Mouse (Mus musculus): ENCODE data around the gene Gm10188. TPM values are rescaled to one million over a fixed set of nuclear protein-coding genes. Genes with fewer than 3 reads are reported as not detected.

Gm10188 gene
- polyA plus RNA-seq, 1 experiment from 2014 or later: not detected

- H3K4me2 ChIP-seq (ENCODE audit: low read depth, low read length): no peak overlapping the region
- peaks cover 15% of the 10 kb centered on the region for H3K27me3 ChIP-seq (replicated peaks; ENCODE audit: control insufficient read depth, insufficient read depth, low read length)
- H3K36me3 ChIP-seq (ENCODE audit: control insufficient read depth, insufficient read depth, low read length): no peaks in the 10 kb centered on the region
- no peaks in the 10 kb centered on the region for H3K9me3 ChIP-seq (ENCODE audit: control insufficient read depth, low read length)
- H3K9ac ChIP-seq (ENCODE audit: low read depth, low read length): no peak overlapping the region
- WGBS: 14% methylated on average over 12 of the region's 12 CpGs
- H3K4me1 ChIP-seq (ENCODE audit: control insufficient read depth, insufficient read depth, low read length): no peaks in the 10 kb centered on the region
- no peak for ATAC-seq
- no peak overlapping the region for H3K27ac ChIP-seq (ENCODE audit: low read length)
- H3K4me3 ChIP-seq (ENCODE audit: low read length): 0 out of 2 replicates have a peak overlapping the region, but pooled peaks have one; percentile 4
Observed at GRCm38 (mm10) chr1:132199934-132200333, 29.6 kb downstream of the Gm10188 start.

GRCm38 (mm10) chr1:132199244-132199643 is 30.3 kb downstream of the Gm10188 start:
- Histone ChIP-seq H3K4me1 (ENCODE audit: control insufficient read depth, insufficient read depth, low read length) (no peaks in the 10 kb centered on the region), H3K27me3 (replicated peaks; ENCODE audit: control insufficient read depth, insufficient read depth, low read length) (peaks cover 15% of the 10 kb centered on the region), H3K9me3 (ENCODE audit: control insufficient read depth, low read length) (no peaks in the 10 kb centered on the region), H3K4me2 (ENCODE audit: low read depth, low read length) (no peak overlapping the region), H3K36me3 (ENCODE audit: control insufficient read depth, insufficient read depth, low read length) (no peaks in the 10 kb centered on the region), H3K9ac (ENCODE audit: low read depth, low read length) (no peak overlapping the region), H3K4me3 (ENCODE audit: low read length) (no peak overlapping the region), H3K27ac (ENCODE audit: low read length) (no peak overlapping the region)
- no peak for ATAC-seq
- WGBS: 78% methylated on average over 6 of the region's 6 CpGs

GRCm38 (mm10) chr1:132198401-132199071 is 31.0 kb downstream of the Gm10188 start:
- Histone ChIP-seq H3K9me3 (ENCODE audit: control insufficient read depth, low read length) (no peaks in the 10 kb centered on the region), H3K9ac (ENCODE audit: low read depth, low read length) (no peak overlapping the region), H3K27ac (ENCODE audit: low read length) (no peak overlapping the region), H3K4me2 (ENCODE audit: low read depth, low read length) (no peak overlapping the region), H3K36me3 (ENCODE audit: control insufficient read depth, insufficient read depth, low read length) (no peaks in the 10 kb centered on the region), H3K27me3 (replicated peaks; ENCODE audit: control insufficient read depth, insufficient read depth, low read length) (peaks cover 18% of the 10 kb centered on the region), H3K4me1 (ENCODE audit: control insufficient read depth, insufficient read depth, low read length) (no peaks in the 10 kb centered on the region), H3K4me3 (ENCODE audit: low read length) (no peak overlapping the region)
- ATAC-seq: no peak
- WGBS: 83% methylated on average over 16 of the region's 16 CpGs

- H3K4me2 ChIP-seq (ENCODE audit: low read depth, low read length): no peak overlapping the region
- 17% methylated on average over 9 of the region's 9 CpGs for WGBS
- H3K27ac ChIP-seq (ENCODE audit: low read length): no peak overlapping the region
- H3K27me3 ChIP-seq (replicated peaks; ENCODE audit: control insufficient read depth, insufficient read depth, low read length): peaks cover 20% of the 10 kb centered on the region
- no peaks in the 10 kb centered on the region for H3K9me3 ChIP-seq (ENCODE audit: control insufficient read depth, low read length)
- ATAC-seq: no peak
- no peak overlapping the region for H3K9ac ChIP-seq (ENCODE audit: low read depth, low read length)
- H3K4me1 ChIP-seq (ENCODE audit: control insufficient read depth, insufficient read depth, low read length): no peaks in the 10 kb centered on the region
- no peak overlapping the region for H3K4me3 ChIP-seq (ENCODE audit: low read length)
- H3K36me3 ChIP-seq (ENCODE audit: control insufficient read depth, insufficient read depth, low read length): no peaks in the 10 kb centered on the region
Observed at GRCm38 (mm10) chr1:132197666-132198065, 31.9 kb downstream of the Gm10188 start.

- H3K4me3 ChIP-seq (ENCODE audit: low read length): no peak overlapping the region
- ATAC-seq: no peak
- 34% methylated on average over 7 of the region's 7 CpGs for WGBS
- no peak overlapping the region for H3K27ac ChIP-seq (ENCODE audit: low read length)
- no peak overlapping the region for H3K9ac ChIP-seq (ENCODE audit: low read depth, low read length)
- H3K36me3 ChIP-seq (ENCODE audit: control insufficient read depth, insufficient read depth, low read length): no peaks in the 10 kb centered on the region
- H3K27me3 ChIP-seq (replicated peaks; ENCODE audit: control insufficient read depth, insufficient read depth, low read length): peaks cover 28% of the 10 kb centered on the region
- no peak overlapping the region for H3K4me2 ChIP-seq (ENCODE audit: low read depth, low read length)
- peaks cover 11% of the 10 kb centered on the region for H3K4me1 ChIP-seq (ENCODE audit: control insufficient read depth, insufficient read depth, low read length)
- H3K9me3 ChIP-seq (ENCODE audit: control insufficient read depth, low read length): no peaks in the 10 kb centered on the region
Observed at GRCm38 (mm10) chr1:132196337-132196736, 33.2 kb downstream of the Gm10188 start.

- H3K4me3 ChIP-seq (ENCODE audit: low read length): no peak overlapping the region
- H3K27ac ChIP-seq (ENCODE audit: low read length): no peak overlapping the region
- 58% methylated on average over 5 of the region's 5 CpGs for WGBS
- H3K9ac ChIP-seq (ENCODE audit: low read depth, low read length): no peak overlapping the region
- H3K27me3 ChIP-seq (replicated peaks; ENCODE audit: control insufficient read depth, insufficient read depth, low read length): peaks cover 35% of the 10 kb centered on the region
- H3K36me3 ChIP-seq (ENCODE audit: control insufficient read depth, insufficient read depth, low read length): no peaks in the 10 kb centered on the region
- H3K4me2 ChIP-seq (ENCODE audit: low read depth, low read length): no peak overlapping the region
- no peak for ATAC-seq
- H3K9me3 ChIP-seq (ENCODE audit: control insufficient read depth, low read length): no peaks in the 10 kb centered on the region
- H3K4me1 ChIP-seq (ENCODE audit: control insufficient read depth, insufficient read depth, low read length): peaks cover 17% of the 10 kb centered on the region
Observed at GRCm38 (mm10) chr1:132195681-132196080, 33.9 kb downstream of the Gm10188 start.

- Histone ChIP-seq H3K9me3 (ENCODE audit: control insufficient read depth, low read length) (no peaks in the 10 kb centered on the region), H3K36me3 (ENCODE audit: control insufficient read depth, insufficient read depth, low read length) (no peaks in the 10 kb centered on the region), H3K4me2 (ENCODE audit: low read depth, low read length) (no peak overlapping the region), H3K27me3 (replicated peaks; ENCODE audit: control insufficient read depth, insufficient read depth, low read length) (peaks cover 38% of the 10 kb centered on the region), H3K4me3 (ENCODE audit: low read length) (no peak overlapping the region), H3K4me1 (ENCODE audit: control insufficient read depth, insufficient read depth, low read length) (peaks cover 19% of the 10 kb centered on the region), H3K27ac (ENCODE audit: low read length) (no peak overlapping the region), H3K9ac (ENCODE audit: low read depth, low read length) (no peak overlapping the region)
- ATAC-seq: no peak
- WGBS: 58% methylated on average over 9 of the region's 9 CpGs
Observed at GRCm38 (mm10) chr1:132195100-132195499, 34.5 kb downstream of the Gm10188 start.

GRCm38 (mm10) chr1:132194624-132195023 is 34.9 kb downstream of the Gm10188 start:
- H3K27me3 ChIP-seq (replicated peaks; ENCODE audit: control insufficient read depth, insufficient read depth, low read length): peaks cover 40% of the 10 kb centered on the region

GRCm38 (mm10) chr1:132193806-132194205 is 35.8 kb downstream of the Gm10188 start:
- no peak overlapping the region for H3K9ac ChIP-seq (ENCODE audit: low read depth, low read length)
- H3K4me3 ChIP-seq (ENCODE audit: low read length): no peak overlapping the region
- H3K27me3 ChIP-seq (replicated peaks; ENCODE audit: control insufficient read depth, insufficient read depth, low read length): peaks cover 44% of the 10 kb centered on the region
- no peaks in the 10 kb centered on the region for H3K9me3 ChIP-seq (ENCODE audit: control insufficient read depth, low read length)
- WGBS: 67% methylated on average over 3 of the region's 3 CpGs
- H3K4me1 ChIP-seq (ENCODE audit: control insufficient read depth, insufficient read depth, low read length): peaks cover 23% of the 10 kb centered on the region
- H3K27ac ChIP-seq (ENCODE audit: low read length): no peak overlapping the region
- H3K36me3 ChIP-seq (ENCODE audit: control insufficient read depth, insufficient read depth, low read length): no peaks in the 10 kb centered on the region
- no peak for ATAC-seq
- no peak overlapping the region for H3K4me2 ChIP-seq (ENCODE audit: low read depth, low read length)

More at GRCm38 (mm10) chr1:132194624-132195023, 34.9 kb downstream of the Gm10188 start:
- no peak overlapping the region for H3K4me3 ChIP-seq (ENCODE audit: low read length)
- H3K27ac ChIP-seq (ENCODE audit: low read length): no peak overlapping the region
- H3K4me2 ChIP-seq (ENCODE audit: low read depth, low read length): no peak overlapping the region
- WGBS: 45% methylated on average over 3 of the region's 3 CpGs
- H3K36me3 ChIP-seq (ENCODE audit: control insufficient read depth, insufficient read depth, low read length): no peaks in the 10 kb centered on the region
- H3K9ac ChIP-seq (ENCODE audit: low read depth, low read length): no peak overlapping the region
- H3K9me3 ChIP-seq (ENCODE audit: control insufficient read depth, low read length): no peaks in the 10 kb centered on the region
- ATAC-seq: no peak
- peaks cover 23% of the 10 kb centered on the region for H3K4me1 ChIP-seq (ENCODE audit: control insufficient read depth, insufficient read depth, low read length)
